Mouse (Mus musculus) MEL (cell line): ENCODE measurements around the gene Bhmt2. TPM values are rescaled to one million over a fixed set of nuclear protein-coding genes. Genes with fewer than 3 reads are reported as not detected.
A peak's percentile ranks its signal among the peaks of the same experiment; 100 is the strongest.

ENCODE experiments used
- DNase-seq: peaks from one replicate; pipeline ENCODE4 v3.0.0; 2011; ENCODE audit warnings: low read depth, low spot score
- H3K27ac ChIP-seq: 2 replicates; pipeline ENCODE4 v1.5.1; 2012; ENCODE audit warnings: low read depth, mild to moderate bottlenecking, control low read depth, low read length, moderate library complexity; ENCODE audit not compliant: control insufficient read depth
- H3K27me3 ChIP-seq, 2 experiments: fragments of 150-350 bp in 1 of 2; sonication (generic) in 1 of 2; 2 replicates each; pipeline ENCODE4 v1.6.1; 2012; ENCODE audit warnings: low read length in 2 of 2, mild to moderate bottlenecking in 2 of 2, improper control_type of control experiment in 1 of 2, moderate library complexity in 1 of 2; ENCODE audit not compliant: insufficient read depth in 2 of 2, control insufficient read depth in 1 of 2
- H3K36me3 ChIP-seq, 2 experiments: 2 replicates each; pipeline ENCODE4 v1.6.1; 2012 to 2014; ENCODE audit warnings: low read length in 2 of 2, improper control_type of control experiment in 1 of 2, inconsistent platforms in 1 of 2, mild to moderate bottlenecking in 1 of 2; ENCODE audit not compliant: insufficient read depth in 2 of 2, control insufficient read depth in 1 of 2
- H3K4me1 ChIP-seq, 2 experiments: fragments of 150-350 bp in 1 of 2; sonication (generic) in 1 of 2; 2 replicates each; pipeline ENCODE4 v1.6.1; 2012; ENCODE audit warnings: low read length in 2 of 2, improper control_type of control experiment in 1 of 2, mild to moderate bottlenecking in 1 of 2; ENCODE audit not compliant: insufficient read depth in 2 of 2, control insufficient read depth in 1 of 2
- H3K4me3 ChIP-seq, 2 experiments: fragments of 150-350 bp in 1 of 2; sonication (generic) in 1 of 2; 2 replicates each; pipeline ENCODE4 v1.5.1; 2012; ENCODE audit warnings: low read depth in 2 of 2, low read length in 2 of 2, mild to moderate bottlenecking in 2 of 2, moderate library complexity in 2 of 2, control low read depth in 1 of 2, improper control_type of control experiment in 1 of 2; ENCODE audit not compliant: control insufficient read depth in 1 of 2, insufficient read depth in 1 of 2
- H3K79me2 ChIP-seq: 2 replicates; pipeline ENCODE4 v1.6.1; 2012; ENCODE audit warnings: mild to moderate bottlenecking, low read length, moderate library complexity; ENCODE audit not compliant: control insufficient read depth, poor library complexity, insufficient read depth
- H3K9ac ChIP-seq: 2 replicates; pipeline ENCODE4 v1.6.1; 2012; ENCODE audit warnings: low read depth, mild to moderate bottlenecking, control low read depth, low read length, moderate library complexity; ENCODE audit not compliant: control insufficient read depth, poor library complexity, severe bottlenecking
- H3K9me3 ChIP-seq: fragments of 150-350 bp; sonication (generic); replicated peaks from 2 replicates; pipeline ENCODE4 v1.6.1; 2012; ENCODE audit warnings: mild to moderate bottlenecking, low read length, improper control_type of control experiment, moderate library complexity; ENCODE audit not compliant: insufficient read depth
- GABPA ChIP-seq: IDR thresholded peaks from 2 replicates; pipeline ENCODE4 v1.6.1; 2012; ENCODE audit warnings: low read depth, mild to moderate bottlenecking, inconsistent platforms, low read length, improper control_type of control experiment, moderate library complexity
- GATA1 ChIP-seq: IDR thresholded peaks from 2 replicates; pipeline ENCODE4 v1.6.1; 2011; ENCODE audit warnings: low read depth, low read length, improper control_type of control experiment
- KAT2A ChIP-seq: conservative IDR thresholded peaks from 2 replicates; pipeline ENCODE4 v1.6.1; 2012; ENCODE audit warnings: low read depth, low read length, improper control_type of control experiment, inconsistent platforms
- MAFK ChIP-seq: IDR thresholded peaks from 2 replicates; pipeline ENCODE4 v1.6.1; 2011; ENCODE audit warnings: low read depth, mild to moderate bottlenecking, low read length, improper control_type of control experiment, borderline replicate concordance
- MAX ChIP-seq: IDR thresholded peaks from 2 replicates; pipeline ENCODE4 v1.6.1; 2011; ENCODE audit warnings: low read length, improper control_type of control experiment
- MAZ ChIP-seq: IDR thresholded peaks from 2 replicates; pipeline ENCODE4 v1.6.1; 2012; ENCODE audit warnings: low read depth, mild to moderate bottlenecking, inconsistent platforms, low read length, improper control_type of control experiment
- MXI1 ChIP-seq: IDR thresholded peaks from 2 replicates; pipeline ENCODE4 v1.6.1; 2011; ENCODE audit warnings: mild to moderate bottlenecking, low read depth, low read length, improper control_type of control experiment
- MYB ChIP-seq: IDR thresholded peaks from 2 replicates; pipeline ENCODE4 v1.6.1; 2011; ENCODE audit warnings: mild to moderate bottlenecking, low read depth, low read length, improper control_type of control experiment
- MYC ChIP-seq: IDR thresholded peaks from 2 replicates; pipeline ENCODE4 v1.6.1; 2011; ENCODE audit warnings: low read depth, mild to moderate bottlenecking, low read length, improper control_type of control experiment, moderate library complexity
- NRF1 ChIP-seq: IDR thresholded peaks from 2 replicates; pipeline ENCODE4 v1.6.1; 2014; ENCODE audit warnings: low read depth, mild to moderate bottlenecking, inconsistent platforms, low read length, improper control_type of control experiment, moderate library complexity; ENCODE audit not compliant: poor library complexity, insufficient read depth, severe bottlenecking
- RAD21 ChIP-seq: IDR thresholded peaks from 2 replicates; pipeline ENCODE4 v1.6.1; 2011; ENCODE audit warnings: mild to moderate bottlenecking, low read depth, low read length, improper control_type of control experiment
- TBP ChIP-seq: IDR thresholded peaks from 2 replicates; pipeline ENCODE4 v1.8.0; 2011; ENCODE audit warnings: low read depth, low read length, improper control_type of control experiment
- TCF12 ChIP-seq: IDR thresholded peaks from 2 replicates; pipeline ENCODE4 v1.6.1; 2014; ENCODE audit warnings: low read depth, mild to moderate bottlenecking, inconsistent platforms, low read length, improper control_type of control experiment, moderate library complexity
- USF1 ChIP-seq: IDR thresholded peaks from 2 replicates; pipeline ENCODE4 v1.6.1; 2014; ENCODE audit warnings: low read depth, mild to moderate bottlenecking, inconsistent platforms, low read length, improper control_type of control experiment, moderate library complexity
- polyA plus RNA-seq, 2 experiments: library from polyadenylated mRNA; stranded (reverse) in 1 of 2; unstranded in 1 of 2; fragments of >175 nt in 1 of 2; fragments of >200 nt in 1 of 2; gene quantifications; 2 replicates each; pipeline versions ENCODE4 v1.2.1 to v1.2.4; 2012; ENCODE audit warnings: low replicate concordance in 2 of 2, low read depth in 1 of 2; ENCODE audit not compliant: insufficient read length in 2 of 2, insufficient read depth in 1 of 2, missing spikeins in 1 of 2
- total RNA-seq: library from RNA; depleted of rRNA; stranded (reverse); fragments of 300-350 nt; gene quantifications from 2 replicates; pipeline ENCODE4 v1.2.3, GENCODE M21; 2012

Bhmt2 gene
- total and polyA plus RNA-seq, 3 experiments: not detected

DNA sequence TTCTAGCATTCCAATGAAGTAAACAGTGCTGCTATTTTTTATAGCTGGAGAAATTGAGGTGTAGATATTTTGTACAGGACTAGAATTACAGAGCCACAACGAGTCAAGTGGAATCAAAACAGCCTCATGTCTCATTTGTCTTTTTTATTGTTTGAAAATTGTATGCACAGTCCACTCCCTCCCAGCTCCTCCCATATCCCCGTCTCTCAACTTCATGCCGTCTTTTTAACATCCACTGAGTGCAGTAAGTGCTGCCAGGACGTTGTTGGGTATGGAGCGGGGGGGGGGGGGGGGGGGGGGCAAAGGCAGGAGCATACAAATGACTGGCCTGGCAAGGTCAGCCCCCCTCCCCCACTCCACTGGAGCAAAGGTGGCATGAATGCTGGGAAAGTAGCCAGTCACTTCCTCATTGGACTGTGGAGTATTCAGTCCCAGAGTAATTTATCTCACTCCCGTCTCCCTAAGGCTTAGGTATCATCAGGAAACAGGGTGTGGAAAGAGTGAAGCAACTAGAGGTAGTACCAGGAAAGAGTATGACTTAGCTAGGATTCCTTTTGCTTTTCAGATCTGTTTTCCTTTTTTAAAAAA lies 59.6 kb downstream of the Bhmt2 start:
- Histone ChIP-seq H3K27ac (no peak overlapping the region), H3K27me3 (no peaks in the 10 kb centered on the region), H3K36me3 (peaks cover 0 to 4% of the 10 kb centered on the region in 2 experiments; a peak in 2 of 4 replicates), H3K79me2 (no peaks in the 10 kb centered on the region), H3K9ac (no peak overlapping the region), H3K4me3 (no peak overlapping the region), H3K4me1 (peaks cover 0 to 7% of the 10 kb centered on the region in 2 experiments; a peak in 1 of 4 replicates), H3K9me3 (no peaks in the 10 kb centered on the region)
- no peak for DNase-seq
- TF ChIP-seq USF1: no peak
- no peak for TF ChIP-seq NRF1
- TF ChIP-seq KAT2A: no peak
- TF ChIP-seq MXI1: no peak
- no peak for TF ChIP-seq GABPA
- no peak for TF ChIP-seq MAFK
- TF ChIP-seq TCF12: no peak
- no peak for TF ChIP-seq MYC
- TF ChIP-seq MAX: no peak
- TF ChIP-seq MAZ: no peak
- no peak for TF ChIP-seq MYB
- no peak for TF ChIP-seq GATA1

DNA sequence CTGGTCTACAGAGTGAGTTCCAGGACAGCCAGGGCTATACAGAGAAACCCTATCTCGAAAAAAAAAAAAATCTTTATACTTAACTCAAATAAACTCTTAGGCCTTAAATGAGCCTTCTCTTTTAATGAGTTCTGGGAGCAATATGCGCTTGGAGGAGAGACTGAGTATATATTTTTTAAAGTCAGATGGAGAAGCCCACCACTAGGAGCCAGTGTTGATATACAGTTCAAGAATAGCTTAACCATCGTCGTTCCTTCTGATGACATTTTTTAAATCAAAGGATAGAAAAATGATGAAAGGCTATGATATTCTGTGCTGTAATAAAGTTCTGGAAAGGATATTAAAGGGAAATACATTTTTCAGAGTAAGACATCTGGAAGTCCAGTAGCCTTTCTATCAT lies 60.3 kb downstream of the Bhmt2 start:
- H3K27me3 ChIP-seq: no peaks in the 10 kb centered on the region
- H3K36me3 ChIP-seq: peaks cover 0 to 4% of the 10 kb centered on the region in 2 experiments; a peak in 2 of 4 replicates
- no peak for DNase-seq
- no peak overlapping the region for H3K9ac ChIP-seq
- H3K27ac ChIP-seq: no peak overlapping the region
- H3K79me2 ChIP-seq: no peaks in the 10 kb centered on the region
- no peak overlapping the region for H3K4me3 ChIP-seq
- no peaks in the 10 kb centered on the region for H3K9me3 ChIP-seq
- H3K4me1 ChIP-seq: peaks cover 0 to 7% of the 10 kb centered on the region in 2 experiments; a peak in 1 of 4 replicates
- peak; percentile 14 for TF ChIP-seq RAD21
- TF ChIP-seq TBP: no peak
